Mouse (Mus musculus) CH12F3 (cell line): ENCODE results near the gene Fmod.

Experiments used
- in situ Hi-C: fragments of 300-500 bp; cut with MboI; formaldehyde crosslinking; loops from 2 replicates; pipeline ENCODE4 v1.14.3; 2020; ENCODE audit warnings: low sequenced_read_pairs

The Fmod gene

DNA sequence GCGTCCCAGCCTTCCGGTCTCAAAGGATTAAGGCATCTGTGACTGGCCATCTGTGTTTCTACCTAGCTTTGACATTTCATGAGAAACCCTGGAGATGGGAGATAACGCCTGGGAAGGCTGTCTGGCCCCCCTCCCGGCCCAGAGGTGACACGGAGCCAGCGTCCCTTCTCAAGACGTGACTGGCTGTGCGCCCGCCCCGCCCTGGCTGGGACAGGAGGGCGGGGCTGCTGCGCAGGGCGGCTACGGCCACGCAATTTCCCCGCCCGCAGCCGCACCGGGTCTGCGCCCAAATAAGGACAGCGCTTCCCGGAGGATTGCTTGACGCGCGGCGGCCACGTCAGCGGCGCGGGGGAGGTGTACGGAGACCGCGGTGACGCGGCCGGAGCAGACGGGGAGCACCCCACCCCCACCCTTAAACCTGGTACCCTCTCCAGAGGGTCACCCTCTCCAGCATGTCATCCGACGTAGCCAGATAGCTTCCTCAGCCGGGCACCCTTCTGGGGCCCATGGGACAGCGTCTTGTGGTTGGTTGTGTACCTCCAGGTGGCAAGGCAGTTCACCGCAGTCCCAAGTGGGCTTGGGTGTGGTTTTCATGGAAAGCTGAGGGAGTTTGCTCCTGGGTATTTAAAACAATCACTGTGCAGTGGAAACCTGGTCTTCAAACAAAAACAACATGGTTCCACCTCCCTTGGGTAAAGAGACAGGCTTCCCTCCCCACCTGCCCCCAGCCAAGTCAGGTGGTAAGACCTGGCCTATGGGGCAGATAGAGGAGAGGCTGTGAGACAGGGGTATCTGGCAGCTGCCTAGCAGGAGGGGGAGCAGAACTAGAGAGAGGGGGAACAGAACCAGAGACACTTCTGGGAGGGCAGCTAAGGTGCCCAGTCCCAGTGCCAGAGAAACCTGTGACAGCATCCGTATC lies 56.1 kb downstream of the Fmod start:
- in situ Hi-C loops: no loop called here

DNA sequence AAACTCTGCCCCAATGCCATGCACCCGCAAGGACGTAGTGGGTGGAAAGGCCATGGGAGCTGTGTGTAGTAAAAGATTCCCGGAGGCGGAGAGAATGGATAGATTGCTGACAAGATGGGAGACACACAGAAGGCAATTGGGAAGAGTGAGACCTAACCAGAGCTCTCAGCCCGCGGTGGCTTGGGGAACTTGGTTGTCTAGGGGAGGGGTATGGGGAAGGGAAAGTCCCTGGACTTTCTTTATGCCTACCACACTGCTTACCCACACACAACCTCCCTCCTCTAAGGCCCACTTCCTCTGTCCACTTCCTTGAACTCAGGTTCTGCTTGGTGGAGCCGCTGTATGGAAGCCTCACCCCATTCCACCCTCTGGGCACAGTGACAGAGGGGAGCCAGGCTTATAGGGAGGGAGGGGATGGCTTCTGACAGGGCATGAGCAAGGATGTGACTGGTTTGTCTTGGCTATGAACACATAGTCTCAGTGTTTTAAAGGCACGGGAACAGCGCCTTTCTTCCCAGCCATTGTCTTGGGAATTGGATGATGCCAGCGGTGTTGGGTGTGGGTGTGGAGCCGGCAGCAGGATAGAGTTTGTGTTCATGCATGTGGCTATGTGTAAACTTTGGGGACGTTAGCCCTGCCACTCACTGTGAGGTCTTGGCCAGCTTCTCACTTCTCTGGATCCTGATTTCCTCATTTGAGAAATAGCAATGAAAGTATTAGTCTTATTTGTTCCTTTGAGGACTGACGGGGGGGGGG lies 56.9 kb downstream of the Fmod start:
- in situ Hi-C loops: no loop called here

GRCm38 (mm10) chr1:134095033-134095612 lies 58.1 kb downstream of the Fmod start:
- in situ Hi-C loops: no loop called here

DNA sequence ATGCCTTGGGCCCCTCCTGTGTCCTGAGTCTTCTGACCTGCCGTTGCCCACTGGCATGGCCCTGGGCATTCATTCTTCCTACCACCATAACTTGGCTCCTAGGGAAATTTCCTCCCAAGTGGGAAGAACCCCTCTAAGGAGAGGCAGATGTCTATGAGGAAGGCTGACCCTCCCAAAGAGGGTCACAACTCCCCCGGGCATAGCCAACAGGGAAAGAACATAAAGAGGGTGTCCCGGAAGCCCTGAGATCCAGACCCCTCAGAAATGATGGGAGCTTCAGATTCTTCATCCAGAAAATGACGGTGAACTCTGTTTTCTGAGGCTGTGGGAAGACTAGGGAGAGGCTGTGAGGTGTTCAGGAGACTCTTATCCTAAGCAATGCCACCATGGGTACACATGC lies 58.7 kb downstream of the Fmod start:
- in situ Hi-C loops: no loop called here

- in situ Hi-C loops: no loop called here
These were observed 59.3 kb downstream of the Fmod start for GRCm38 (mm10) chr1:134096264-134096934.

GRCm38 (mm10) chr1:134097080-134097855 lies 60.2 kb downstream of the Fmod start:
- in situ Hi-C loops: no loop called here
